Mouse (Mus musculus): ENCODE results near the gene Nt5c1a.
"Not testable (repeated sequence)": the region's sequence is repeated elsewhere in the genome, so short reads cannot be mapped to it uniquely, and the experiment has no call there.

The Nt5c1a gene

DNA sequence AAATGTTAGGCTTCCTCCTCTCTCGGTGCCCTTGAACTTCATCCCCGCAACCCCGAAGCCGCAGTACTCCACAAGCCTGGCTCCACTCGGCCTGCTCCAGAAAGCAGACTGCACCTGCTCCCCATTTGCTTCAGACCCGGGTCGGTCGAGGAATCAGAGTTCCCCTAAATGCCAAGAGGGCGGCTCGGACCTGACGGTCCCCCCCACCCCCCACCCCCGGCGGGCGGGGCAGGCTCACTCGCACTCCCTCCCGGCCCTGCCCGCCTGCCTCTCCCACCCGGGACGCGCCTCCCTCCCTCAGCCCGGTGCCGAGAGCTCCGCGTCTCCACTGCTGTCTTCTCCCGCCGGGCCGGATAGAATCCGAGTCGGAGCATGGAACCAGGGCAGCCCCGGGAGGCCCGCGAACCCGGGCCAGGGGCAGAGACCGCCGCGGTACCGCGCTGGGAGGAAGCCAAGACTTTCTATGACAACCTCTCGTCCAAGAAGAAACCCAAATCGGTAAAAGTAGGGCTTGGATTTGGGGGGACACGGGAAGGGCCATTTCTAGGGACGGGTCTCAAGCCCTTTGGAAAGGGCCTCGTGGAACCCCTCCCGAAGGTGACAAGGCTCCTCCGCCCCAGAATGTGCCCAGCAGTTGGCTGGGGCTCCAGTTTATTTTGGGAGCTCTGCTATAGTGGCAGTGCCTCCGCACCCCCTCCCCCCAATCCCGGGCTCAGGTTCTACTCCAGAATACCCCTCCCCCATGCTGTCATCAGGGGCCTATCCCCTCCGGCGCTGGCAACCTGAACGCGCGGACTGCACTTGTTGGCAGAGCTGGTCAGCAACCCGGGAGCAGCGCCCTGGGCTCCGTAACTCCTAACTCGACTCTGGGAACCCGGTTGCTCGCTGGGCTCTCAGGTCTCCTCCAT is at the start of gene Nt5c1a:
Gene Nt5c1a (plus strand): TSS at position 319 of the 908 bp plus-strand sequence.
- no peak for DNase-seq

DNA sequence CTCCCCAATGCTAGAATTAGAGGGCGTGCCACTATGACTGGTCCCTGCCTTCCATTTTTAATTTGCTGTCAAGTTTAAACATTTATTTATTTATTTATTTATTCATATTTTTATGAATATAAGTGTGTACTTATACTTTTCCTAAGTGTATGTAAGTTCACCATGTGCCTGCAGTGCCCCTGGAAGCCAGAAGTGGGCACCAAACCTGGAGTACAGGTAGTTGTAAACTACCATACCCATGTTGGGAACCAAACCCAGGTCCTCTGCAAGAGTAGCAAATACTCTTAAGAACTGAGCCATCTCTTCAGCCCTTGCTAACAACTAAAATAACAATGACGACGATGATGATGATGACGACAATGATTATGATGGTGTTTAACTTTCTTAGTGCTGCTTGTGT is 49.3 kb upstream of the Nt5c1a start:
- no peak for DNase-seq

DNA sequence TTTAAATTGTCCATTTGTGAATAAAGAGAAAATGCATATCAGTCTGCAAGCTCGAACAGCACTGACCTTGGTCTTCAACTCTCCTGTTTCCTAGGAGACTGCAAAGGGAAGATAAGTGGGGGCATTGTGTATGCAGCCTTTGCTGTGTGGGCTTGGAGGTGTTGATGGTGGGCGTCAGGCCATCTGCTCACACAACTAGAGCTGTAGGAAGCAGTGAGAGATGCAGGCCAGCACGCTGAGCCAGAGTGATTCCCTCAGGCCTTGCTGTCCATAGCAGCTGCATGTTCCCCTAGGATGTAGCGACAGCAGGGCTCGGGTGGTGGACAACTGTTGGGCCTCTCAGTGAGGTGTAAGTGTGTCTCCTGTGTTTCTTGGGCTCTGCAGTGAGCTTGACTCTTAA is 48.3 kb upstream of the Nt5c1a start:
- DNase-seq, result no peak

DNA sequence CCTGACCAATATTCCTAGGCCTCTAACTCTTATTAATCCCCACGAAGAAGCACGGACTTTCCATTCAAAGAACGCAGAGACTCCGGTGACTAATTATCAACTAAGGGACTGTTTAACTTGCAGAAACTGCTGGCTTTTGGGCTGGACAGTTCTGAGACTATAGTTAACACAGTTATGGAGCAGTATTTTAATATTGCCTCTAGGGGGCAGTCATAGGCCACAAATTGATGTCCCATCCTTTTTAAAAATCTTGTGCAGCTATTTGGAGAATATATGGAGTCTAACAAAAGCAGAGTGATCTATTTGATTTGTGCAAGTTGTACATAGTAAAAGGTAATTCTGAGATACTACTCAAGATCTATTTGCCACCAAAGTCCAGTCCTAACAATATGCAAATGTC is 46.3 kb upstream of the Nt5c1a start:
- DNase-seq, result no peak

- no peak for DNase-seq
Observed at GRCm38 (mm10) chr4:123155427-123155826, 45.9 kb upstream of the Nt5c1a start.

DNA sequence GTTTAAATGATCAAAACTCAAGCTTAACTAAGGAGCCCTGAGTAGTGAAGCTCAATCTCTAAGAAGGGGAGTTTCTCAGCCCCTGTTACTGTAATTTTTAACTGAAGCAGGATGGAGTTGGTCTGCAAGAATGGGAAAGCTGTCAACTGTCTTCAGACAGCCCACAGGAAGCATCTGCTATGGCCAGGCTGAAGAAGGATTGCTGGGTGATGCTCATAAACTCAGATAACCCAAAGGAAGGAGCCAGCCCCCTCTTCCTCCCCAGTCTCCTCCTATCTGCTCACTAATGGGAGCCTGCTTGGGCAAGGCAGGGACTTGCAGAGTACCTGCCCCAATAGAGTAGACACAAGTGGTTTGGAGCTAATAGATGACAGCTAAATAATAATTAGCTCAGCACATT is 45.5 kb upstream of the Nt5c1a start:
- DNase-seq, result no peak

DNA sequence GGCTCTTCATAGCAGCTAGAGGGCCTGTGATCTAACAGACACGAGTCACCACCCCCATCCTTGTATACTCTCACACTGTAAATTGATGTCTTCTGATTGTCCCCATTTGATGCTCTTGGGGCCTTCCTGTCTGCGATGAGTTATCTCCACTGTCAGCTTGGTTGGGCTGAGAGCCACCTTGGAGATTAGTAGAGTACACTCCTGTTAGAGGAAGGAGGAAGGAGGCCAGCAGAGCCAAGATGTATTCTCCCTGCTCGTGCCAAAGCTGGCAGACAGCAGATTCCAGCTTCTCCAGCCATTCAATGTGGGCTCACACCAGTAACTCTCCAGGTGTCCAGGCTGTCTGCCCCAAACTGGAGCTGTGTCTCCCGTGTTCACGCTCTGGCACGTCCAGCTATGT is 40.7 kb upstream of the Nt5c1a start:
- no peak for DNase-seq

DNA sequence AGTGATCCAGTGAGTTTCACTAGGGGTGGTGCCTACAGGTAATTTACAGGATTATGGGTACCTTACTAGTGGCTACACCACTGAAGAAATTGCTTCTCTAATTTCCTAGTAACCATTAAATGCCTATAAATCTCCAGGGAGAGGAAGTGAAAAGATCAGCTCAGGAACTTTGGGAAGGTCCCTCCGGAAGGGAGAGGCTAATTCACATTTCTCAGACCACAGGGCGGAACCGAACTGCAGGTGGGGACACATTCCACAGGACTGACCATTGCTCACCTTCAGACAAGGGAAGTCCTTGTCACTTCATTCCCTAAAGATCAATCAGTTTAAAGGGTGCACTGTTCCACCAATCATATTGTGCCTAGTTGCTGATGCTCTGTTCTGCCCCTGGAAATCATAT is 40.1 kb upstream of the Nt5c1a start:
- DNase-seq, result not testable (repeated sequence)

DNA sequence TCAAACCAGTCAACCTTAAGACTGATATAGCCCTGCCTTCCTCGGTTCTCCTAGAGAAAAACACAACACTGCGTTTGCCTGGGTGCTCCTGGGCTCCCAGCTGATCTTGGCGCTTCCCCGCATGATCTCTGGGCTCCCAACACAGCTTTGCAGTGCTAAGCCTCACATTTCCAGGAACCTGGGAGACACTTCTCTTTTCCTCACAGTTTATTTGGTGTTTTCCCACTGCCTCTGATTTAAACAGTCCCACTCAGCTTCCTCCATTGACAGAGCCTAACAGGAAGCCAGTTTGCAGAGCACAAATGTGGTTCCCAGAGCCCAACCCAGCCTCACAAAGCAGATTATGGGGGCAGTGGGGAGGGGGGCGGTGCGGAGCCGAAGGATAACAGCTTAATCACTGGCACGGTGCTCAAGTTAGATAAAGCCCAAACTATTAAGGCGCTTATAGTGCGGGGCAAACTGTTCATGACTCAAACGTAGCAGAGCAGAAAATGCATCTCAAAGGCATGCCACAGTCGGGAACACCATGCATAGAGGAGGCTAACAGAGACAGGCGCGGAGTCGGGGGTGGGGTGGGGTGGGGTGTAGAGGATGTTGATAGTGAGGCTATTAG is 38.9 kb upstream of the Nt5c1a start:
- no peak for DNase-seq

- DNase-seq, result no peak
Observed at GRCm38 (mm10) chr4:123164157-123164556, 37.1 kb upstream of the Nt5c1a start.

GRCm38 (mm10) chr4:123171811-123172210 is 29.5 kb upstream of the Nt5c1a start:
- DNase-seq, result no peak

GRCm38 (mm10) chr4:123182328-123183238 is 18.7 kb upstream of the Nt5c1a start, which contains the start of gene Hpcal4:
Hpcal4 (plus strand) TSS chr4:123183227.
- no peak for DNase-seq

DNA sequence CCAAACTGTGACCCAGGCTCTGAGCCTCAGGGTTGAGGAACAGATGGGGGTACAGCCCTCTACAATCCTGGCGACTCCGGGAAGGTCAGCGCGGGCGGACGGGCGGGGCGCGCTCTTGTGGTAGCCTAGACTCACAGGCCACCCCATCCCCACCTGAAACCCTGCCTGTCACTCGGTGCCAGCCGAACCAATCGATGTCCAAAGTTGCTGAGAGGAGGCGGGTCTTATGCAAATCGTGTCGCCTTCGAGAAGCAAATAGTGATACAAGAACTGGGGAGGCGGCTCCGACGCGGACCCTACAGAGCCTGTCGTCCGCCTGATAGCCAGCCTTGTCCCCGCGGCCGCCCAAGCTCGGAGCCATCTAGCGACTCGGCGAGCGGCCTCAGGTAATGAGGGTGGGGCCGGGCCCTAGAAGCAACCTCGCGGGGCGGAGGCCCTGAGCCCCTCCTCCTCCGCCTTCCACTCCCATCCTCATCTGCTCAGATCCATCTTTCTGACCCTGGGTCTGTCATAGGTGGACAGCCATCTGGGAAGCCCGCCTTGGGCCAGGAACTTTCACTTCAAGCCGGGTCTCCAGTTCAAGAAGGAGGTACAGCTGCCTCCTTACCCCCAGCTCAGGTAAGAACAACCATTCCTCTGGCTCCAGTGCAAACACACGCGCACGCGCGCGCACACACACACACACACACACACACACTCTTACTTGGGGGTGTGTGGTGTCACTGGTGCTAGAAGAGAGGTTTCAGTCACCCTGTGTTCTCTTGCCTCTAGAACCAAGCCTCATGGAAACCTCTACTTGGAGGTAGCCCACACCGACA is 17.9 kb upstream of the Nt5c1a start:
- peak in 1 of 2 experiments; percentile 14 for DNase-seq

- DNase-seq, result no peak
Observed at GRCm38 (mm10) chr4:123184816-123185215, 16.5 kb upstream of the Nt5c1a start.

DNA sequence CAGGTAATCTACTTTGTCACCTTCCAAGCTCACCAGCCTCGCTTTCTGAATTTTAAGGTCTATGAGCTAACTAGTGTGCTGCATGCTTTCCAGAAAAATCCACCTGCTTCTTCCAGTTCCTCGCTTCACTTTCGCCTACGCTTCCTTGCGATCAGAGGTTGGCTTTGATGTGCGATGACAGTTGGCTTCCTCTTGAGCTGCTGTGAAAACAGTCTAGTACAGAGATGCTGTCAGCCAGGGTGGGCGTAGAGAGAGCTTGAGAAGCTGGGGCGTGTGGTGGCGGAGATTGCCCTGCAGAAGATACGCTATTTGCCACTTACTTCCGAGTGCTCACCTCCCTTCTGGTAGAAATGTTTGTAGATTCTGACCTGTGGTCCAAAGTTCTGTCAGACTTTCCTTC is 9.0 kb upstream of the Nt5c1a start:
- no peak for DNase-seq

DNA sequence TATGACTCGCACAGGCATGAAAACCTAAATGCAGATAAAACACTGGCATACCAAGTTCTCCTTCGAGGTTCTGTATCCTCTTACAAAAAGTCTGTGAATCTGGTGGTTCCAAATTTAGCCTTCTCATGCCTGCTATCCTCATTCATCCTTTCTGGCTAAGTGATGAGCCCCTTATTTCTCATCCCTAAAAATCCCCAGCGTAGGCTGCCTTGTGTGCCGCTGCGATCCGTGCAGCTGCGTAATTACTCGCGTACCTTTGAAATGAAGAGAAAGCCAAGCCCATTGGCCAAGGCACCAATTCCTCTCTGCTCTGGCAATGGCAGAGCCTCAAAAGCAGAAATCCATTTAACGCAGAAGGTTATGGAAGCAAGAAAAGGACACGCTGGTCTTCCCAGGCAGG is 7.5 kb upstream of the Nt5c1a start:
- no peak for DNase-seq

DNA sequence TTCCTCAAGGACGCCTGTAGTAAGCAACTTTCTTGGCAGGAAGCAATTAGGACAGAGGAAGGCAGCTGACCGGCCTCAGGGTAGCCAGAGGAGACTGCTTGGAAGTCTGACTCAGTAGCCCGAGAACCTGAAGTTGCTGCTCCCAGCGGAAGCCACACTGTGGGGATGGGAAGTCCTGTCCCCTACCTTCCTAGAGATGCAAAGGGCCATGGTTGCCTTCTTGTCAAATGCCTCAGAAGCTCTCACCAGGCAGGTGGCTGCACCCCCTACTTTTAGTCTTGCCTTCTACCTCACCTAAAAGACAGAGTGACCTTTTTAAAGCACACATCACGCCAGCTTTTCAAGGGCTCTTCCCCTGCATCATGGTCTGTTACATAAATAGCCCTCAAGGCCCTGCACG is 4.6 kb upstream of the Nt5c1a start:
- DNase-seq, result no peak

GRCm38 (mm10) chr4:123200771-123201185 is 526 bp upstream of the Nt5c1a start:
- DNase-seq, result no peak

DNA sequence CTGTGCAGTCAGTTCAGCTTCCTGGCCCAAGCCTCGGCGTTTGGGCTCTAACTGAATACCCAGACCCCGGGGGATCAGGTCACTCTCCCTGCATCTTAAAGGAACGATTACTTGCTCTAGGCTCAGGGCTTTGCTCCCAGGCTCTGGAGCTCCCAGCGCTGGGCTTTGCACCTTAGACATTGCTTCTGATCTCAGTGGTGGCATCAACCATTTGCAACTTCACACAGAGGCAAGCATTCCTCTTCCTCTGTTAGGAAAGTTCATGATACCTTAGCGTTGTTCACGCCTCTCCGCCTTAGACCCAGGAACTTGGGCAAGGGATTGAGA is 753 bp downstream of the Nt5c1a start:
- no peak for DNase-seq

DNA sequence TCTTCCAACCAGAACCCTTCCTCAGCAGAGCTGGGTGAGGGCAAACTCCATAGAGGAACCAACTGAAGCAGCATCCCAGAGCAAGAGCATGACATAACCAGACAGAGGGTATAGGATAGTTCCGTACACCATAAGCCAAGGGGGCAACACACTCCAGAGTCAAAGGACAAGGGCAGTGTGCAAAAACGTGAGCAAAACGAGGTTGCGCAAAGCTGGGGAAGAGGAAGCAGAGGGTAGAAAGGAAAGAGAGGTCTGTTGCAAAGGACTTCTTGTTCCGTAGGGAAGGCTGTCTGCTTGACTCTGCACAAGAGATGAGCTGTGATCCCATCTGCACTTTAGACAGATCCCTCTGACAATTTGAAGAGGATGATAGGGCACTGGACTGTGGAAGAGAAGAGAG is 6.0 kb downstream of the Nt5c1a start:
- no peak for DNase-seq

DNA sequence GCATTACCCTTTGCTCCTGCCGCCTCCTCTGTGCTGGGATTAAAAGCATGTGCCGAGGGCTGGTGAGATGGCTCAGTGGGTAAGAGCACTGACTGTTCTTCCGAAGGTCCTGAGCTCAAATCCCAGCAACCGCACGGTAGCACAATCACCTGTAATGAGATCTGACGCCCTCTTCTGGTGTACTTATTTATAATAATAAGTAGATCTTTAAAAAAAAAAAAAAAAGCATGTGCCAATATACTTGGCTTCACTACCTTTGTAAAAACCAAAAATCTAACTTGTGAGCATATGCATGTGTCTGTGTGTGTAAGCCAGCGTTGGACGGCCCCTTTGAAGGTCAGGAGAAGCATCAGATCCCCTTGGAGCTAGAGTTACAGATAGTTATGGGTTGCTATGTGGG is 9.7 kb downstream of the Nt5c1a start:
- DNase-seq, result no peak

DNA sequence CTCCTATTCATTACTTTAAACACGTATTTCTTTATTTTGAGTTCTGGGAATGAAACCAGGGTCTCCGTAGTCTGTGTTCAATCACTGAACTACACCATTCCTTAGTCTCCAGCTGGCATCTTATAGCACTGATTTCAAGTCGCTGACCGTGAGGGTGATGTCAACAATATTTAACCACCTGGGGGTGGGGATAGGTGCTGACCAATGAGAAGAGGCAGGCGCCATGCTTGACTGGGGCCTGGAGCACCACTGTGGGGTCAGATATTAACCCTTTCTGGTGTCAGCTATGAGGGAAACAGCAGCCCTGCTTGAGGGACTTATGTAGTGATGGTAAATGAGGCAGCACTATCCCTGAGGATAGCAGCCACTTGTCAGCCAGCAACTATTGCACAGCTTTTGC is 10.1 kb downstream of the Nt5c1a start:
- DNase-seq, result no peak

- DNase-seq, result no peak
Observed at GRCm38 (mm10) chr4:123212330-123212729, 11.0 kb downstream of the Nt5c1a start.

Measured in thymus, adult 18-20 months (tissue).